Mouse (Mus musculus) macrophage (primary cell): ENCODE measurements around the gene Tarsl2. TPM values are rescaled to one million over a fixed set of nuclear protein-coding genes. Genes with fewer than 3 reads are reported as not detected.

ENCODE experiments used
- H3K27ac ChIP-seq: fragments of 350-480 bp; formaldehyde crosslinking; 2 replicates; pipeline ENCODE4 v1.9.0; 2021
- H3K36me3 ChIP-seq: fragments of 350-480 bp; formaldehyde crosslinking; 2 replicates; pipeline ENCODE4 v1.9.0; 2021; ENCODE audit errors: inconsistent target
- H3K4me3 ChIP-seq: fragments of 350-480 bp; formaldehyde crosslinking; 2 replicates; pipeline ENCODE4 v1.9.0; 2021; ENCODE audit errors: inconsistent target
- H3K79me2 ChIP-seq: fragments of 350-480 bp; formaldehyde crosslinking; 2 replicates; pipeline ENCODE4 v1.9.0; 2021; ENCODE audit errors: inconsistent target
- WGBS: methylation state at CpG from one replicate; pipeline ENCODE4 v1.1.7; 2026; ENCODE audit warnings: inconsistent platforms; ENCODE audit not compliant: missing documents; 5-methylcytosine and 5-hydroxymethylcytosine counted together
- polyA plus RNA-seq: library from polyadenylated mRNA; stranded (reverse); fragments of 250-400 nt; gene quantifications from 3 replicates; pipeline ENCODE4 v1.2.4, GENCODE M21; 2018; ENCODE audit warnings: inconsistent platforms
- total RNA-seq, 78 experiments: library from RNA; depleted of rRNA; stranded (reverse); fragments of 250-400 nt; gene quantifications; 1 replicate in 9 of 78; 2 replicates in 24 of 78; 3 replicates in 43 of 78; 4 replicates in 2 of 78; pipeline ENCODE4 v1.2.4; 2018; ENCODE audit warnings: inconsistent platforms in 56 of 78

Tarsl2 gene
- total RNA-seq (2018; cell fraction: chromatin; rRNA removed) = 10 to 100 TPM in 1 of 26 experiments, 1 to 10 TPM in 23, under 1 TPM in 2; 0.24 to 10.3 (median 3.2) TPM
- 1 to 10 TPM; 2.5 to 5.7 (median 3.8) TPM for total RNA-seq (2018; cell fraction: cytosol; rRNA removed)
- total RNA-seq (2018; cell fraction: nucleus; rRNA removed) = 1 to 10 TPM; 1.2 to 9.0 (median 2.5) TPM
- 2.2 to 7.2 TPM (median 5.0 TPM) in 3 replicates for polyA plus RNA-seq

GRCm38 (mm10) chr7:65644643-65645351, at the start of gene Tarsl2:
Gene Tarsl2 (plus strand): TSS chr7:65644898.
- Histone ChIP-seq H3K27ac (no peak within 1 kb of the TSS), H3K36me3 (no peaks in the 10 kb centered on the region), H3K4me3 (peak within 1 kb of the TSS; percentile 17), H3K79me2 (no peaks in the 10 kb centered on the region)
- WGBS = 1% methylated on average over 64 of the region's 64 CpGs

- 89% methylated on average over 3 of the region's 3 CpGs for WGBS
- Histone ChIP-seq H3K4me3 (no peak overlapping the region), H3K36me3 (no peaks in the 10 kb centered on the region), H3K27ac (no peak overlapping the region), H3K79me2 (no peaks in the 10 kb centered on the region)
Measured at GRCm38 (mm10) chr7:65606124-65606523, 38.6 kb upstream of the Tarsl2 start.

- Histone ChIP-seq H3K36me3 (no peaks in the 10 kb centered on the region), H3K27ac (no peak overlapping the region), H3K4me3 (no peak overlapping the region), H3K79me2 (no peaks in the 10 kb centered on the region)
- WGBS = 83% methylated on average over 5 of the region's 5 CpGs
Measured at GRCm38 (mm10) chr7:65607003-65607402, 37.7 kb upstream of the Tarsl2 start.

- WGBS = 89% methylated on average over 5 of the region's 5 CpGs
Measured at GRCm38 (mm10) chr7:65610171-65610570, 34.5 kb upstream of the Tarsl2 start.

GRCm38 (mm10) chr7:65610673-65611072, 34.0 kb upstream of the Tarsl2 start:
- 48% methylated on average over 8 of the region's 8 CpGs for WGBS
- H3K4me3 ChIP-seq = no peak overlapping the region
- no peaks in the 10 kb centered on the region for H3K36me3 ChIP-seq
- no peaks in the 10 kb centered on the region for H3K79me2 ChIP-seq
- H3K27ac ChIP-seq = no peak overlapping the region

More at GRCm38 (mm10) chr7:65610171-65610570, 34.5 kb upstream of the Tarsl2 start:
- Histone ChIP-seq H3K36me3 (no peaks in the 10 kb centered on the region), H3K4me3 (no peak overlapping the region), H3K79me2 (no peaks in the 10 kb centered on the region), H3K27ac (no peak overlapping the region)

- H3K27ac ChIP-seq = no peak overlapping the region
- H3K36me3 ChIP-seq = no peaks in the 10 kb centered on the region
- WGBS = 63% methylated on average over 3 of the region's 3 CpGs
- H3K79me2 ChIP-seq = no peaks in the 10 kb centered on the region
- H3K4me3 ChIP-seq = no peak overlapping the region
Measured at GRCm38 (mm10) chr7:65611298-65611697, 33.4 kb upstream of the Tarsl2 start.

GRCm38 (mm10) chr7:65613723-65614122, 31.0 kb upstream of the Tarsl2 start:
- H3K27ac ChIP-seq = no peak overlapping the region
- H3K36me3 ChIP-seq = no peaks in the 10 kb centered on the region
- no peak overlapping the region for H3K4me3 ChIP-seq
- WGBS = 96% methylated on average over 5 of the region's 5 CpGs
- H3K79me2 ChIP-seq = no peaks in the 10 kb centered on the region

- WGBS = 85% methylated on average over 1 of the region's 1 CpGs
Measured at GRCm38 (mm10) chr7:65618751-65619150, 25.9 kb upstream of the Tarsl2 start.

GRCm38 (mm10) chr7:65620746-65621145, 24.0 kb upstream of the Tarsl2 start:
- no peaks in the 10 kb centered on the region for H3K36me3 ChIP-seq
- 88% methylated on average over 7 of the region's 7 CpGs for WGBS
- no peaks in the 10 kb centered on the region for H3K79me2 ChIP-seq
- no peak overlapping the region for H3K27ac ChIP-seq
- no peak overlapping the region for H3K4me3 ChIP-seq

More at GRCm38 (mm10) chr7:65618751-65619150, 25.9 kb upstream of the Tarsl2 start:
- no peak overlapping the region for H3K27ac ChIP-seq
- H3K79me2 ChIP-seq = no peaks in the 10 kb centered on the region
- H3K4me3 ChIP-seq = no peak overlapping the region
- H3K36me3 ChIP-seq = no peaks in the 10 kb centered on the region

- 82% methylated on average over 3 of the region's 3 CpGs for WGBS
- H3K4me3 ChIP-seq = no peak overlapping the region
- H3K27ac ChIP-seq = no peak overlapping the region
Measured at GRCm38 (mm10) chr7:65623330-65623729, 21.4 kb upstream of the Tarsl2 start.

GRCm38 (mm10) chr7:65625528-65625927, 19.2 kb upstream of the Tarsl2 start:
- WGBS = 48% methylated on average over 2 of the region's 2 CpGs
- Histone ChIP-seq H3K27ac (no peak overlapping the region), H3K36me3 (no peaks in the 10 kb centered on the region), H3K4me3 (no peak overlapping the region), H3K79me2 (no peaks in the 10 kb centered on the region)

More at GRCm38 (mm10) chr7:65623330-65623729, 21.4 kb upstream of the Tarsl2 start:
- H3K79me2 ChIP-seq = no peaks in the 10 kb centered on the region
- H3K36me3 ChIP-seq = no peaks in the 10 kb centered on the region

GRCm38 (mm10) chr7:65629846-65630245, 14.9 kb upstream of the Tarsl2 start:
- Histone ChIP-seq H3K36me3 (no peaks in the 10 kb centered on the region), H3K4me3 (no peak overlapping the region), H3K79me2 (no peaks in the 10 kb centered on the region), H3K27ac (no peak overlapping the region)
- WGBS = 90% methylated on average over 1 of the region's 1 CpGs

- Histone ChIP-seq H3K27ac (no peak overlapping the region), H3K36me3 (no peaks in the 10 kb centered on the region), H3K4me3 (no peak overlapping the region), H3K79me2 (no peaks in the 10 kb centered on the region)
- WGBS = 88% methylated on average over 5 of the region's 5 CpGs
Measured at GRCm38 (mm10) chr7:65630661-65631060, 14.0 kb upstream of the Tarsl2 start.

- H3K36me3 ChIP-seq = no peaks in the 10 kb centered on the region
- 98% methylated on average over 6 of the region's 6 CpGs for WGBS
- H3K79me2 ChIP-seq = no peaks in the 10 kb centered on the region
- H3K4me3 ChIP-seq = no peak overlapping the region
- H3K27ac ChIP-seq = no peak overlapping the region
Measured at GRCm38 (mm10) chr7:65635831-65636230, 8.9 kb upstream of the Tarsl2 start.

GRCm38 (mm10) chr7:65636356-65636880, 8.3 kb upstream of the Tarsl2 start:
- H3K36me3 ChIP-seq = no peaks in the 10 kb centered on the region
- H3K79me2 ChIP-seq = no peaks in the 10 kb centered on the region
- H3K27ac ChIP-seq = no peak overlapping the region
- WGBS = 73% methylated on average over 7 of the region's 7 CpGs
- no peak overlapping the region for H3K4me3 ChIP-seq
